Mouse (Mus musculus) brain, embryonic 18.5 days (tissue): Measurements from ENCODE around the gene Pex6.
A peak's percentile ranks its signal among the peaks of the same experiment; 100 is the strongest.

ENCODE experiments used
- DNase-seq: peaks from one replicate; pipeline ENCODE4 v3.0.0-alpha.2; 2012; ENCODE audit warnings: low read depth, low spot score

Gene Pex6

GRCm38 (mm10) chr17:46710959-46711597 is at the start of gene Pex6:
Gene Pex6 (plus strand): TSS chr17:46711463.
- peak; percentile 86 for DNase-seq

GRCm38 (mm10) chr17:46661981-46662380 is 49.3 kb upstream of the Pex6 start:
- no peak for DNase-seq

- DNase-seq: no peak
Observed at GRCm38 (mm10) chr17:46662730-46663129, 48.5 kb upstream of the Pex6 start.

- no peak for DNase-seq
Observed at GRCm38 (mm10) chr17:46667712-46668111, 43.6 kb upstream of the Pex6 start.

- DNase-seq: no peak
Observed at GRCm38 (mm10) chr17:46669911-46670310, 41.4 kb upstream of the Pex6 start.

GRCm38 (mm10) chr17:46673850-46674529 is 37.3 kb upstream of the Pex6 start, which contains the start of gene Rrp36:
Gene Rrp36 (minus strand): TSS chr17:46674352.
- peak; percentile 83 for DNase-seq

- DNase-seq: no peak
Observed at GRCm38 (mm10) chr17:46674530-46675283, 36.6 kb upstream of the Pex6 start.

GRCm38 (mm10) chr17:46678416-46678815 is 32.8 kb upstream of the Pex6 start, which contains the start of gene Mea1:
Gene Mea1 (plus strand): TSS chr17:46678793.
- no peak for DNase-seq

GRCm38 (mm10) chr17:46678911-46679310 is 32.4 kb upstream of the Pex6 start:
- no peak for DNase-seq

- peak; percentile 43 for DNase-seq
Observed at GRCm38 (mm10) chr17:46679843-46680759, 31.2 kb upstream of the Pex6 start.

- DNase-seq: peak; percentile 98
Observed at GRCm38 (mm10) chr17:46680760-46681373, 30.4 kb upstream of the Pex6 start, which contains the start of gene Klhdc3. Gene Klhdc3 (minus strand): TSS chr17:46680914.

- no peak for DNase-seq
Observed at GRCm38 (mm10) chr17:46681466-46682118, 29.7 kb upstream of the Pex6 start.

GRCm38 (mm10) chr17:46682654-46683389 is 28.4 kb upstream of the Pex6 start:
- no peak for DNase-seq

GRCm38 (mm10) chr17:46685913-46686312 is 25.4 kb upstream of the Pex6 start:
- DNase-seq: no peak

GRCm38 (mm10) chr17:46690665-46691064 is 20.6 kb upstream of the Pex6 start:
- DNase-seq: no peak

- DNase-seq: no peak
Observed at GRCm38 (mm10) chr17:46691390-46691789, 19.9 kb upstream of the Pex6 start.

- no peak for DNase-seq
Observed at GRCm38 (mm10) chr17:46694517-46695063, 16.7 kb upstream of the Pex6 start.

GRCm38 (mm10) chr17:46698515-46698914 is 12.7 kb upstream of the Pex6 start:
- no peak for DNase-seq

- no peak for DNase-seq
Observed at GRCm38 (mm10) chr17:46699245-46699644, 12.0 kb upstream of the Pex6 start.
